Mouse (Mus musculus) skeletal muscle tissue, adult 2 months (tissue): ENCODE results near the gene Arhgap35.
A peak's percentile ranks its signal among the peaks of the same experiment; 100 is the strongest.
"Not testable (repeated sequence)": the region's sequence is repeated elsewhere in the genome, so short reads cannot be mapped to it uniquely, and the experiment has no call there.

Source experiments
- DNase-seq: peaks from one replicate; pipeline ENCODE4 v3.0.0-alpha.2; 2012; ENCODE audit warnings: low read depth, low spot score

Arhgap35 gene

GRCm38 (mm10) chr7:16614888-16615715, at the start of gene Arhgap35:
Gene Arhgap35, minus strand, starts transcription at chr7:16614993.
- peak; percentile 99 for DNase-seq

DNA sequence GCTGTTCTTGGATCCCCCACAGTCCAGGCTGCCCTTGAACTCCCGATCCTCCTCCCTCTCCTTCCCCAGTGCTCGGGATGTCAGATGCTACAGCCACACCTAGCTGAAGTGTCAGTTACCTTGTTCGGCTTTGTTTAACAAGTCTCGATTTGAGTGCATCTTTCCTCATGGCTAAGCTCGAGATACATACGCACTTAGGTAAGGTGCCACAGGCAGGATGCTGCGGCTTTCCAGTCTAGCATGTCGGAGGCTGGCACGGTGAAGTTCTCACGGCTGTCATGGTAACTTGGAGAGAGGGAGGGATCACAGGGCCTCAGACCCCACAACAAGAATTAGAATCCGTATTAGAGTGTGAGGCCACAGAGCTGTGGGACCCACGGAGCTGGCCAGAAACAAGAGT, 29.5 kb upstream of the Arhgap35 start:
- no peak for DNase-seq

DNA sequence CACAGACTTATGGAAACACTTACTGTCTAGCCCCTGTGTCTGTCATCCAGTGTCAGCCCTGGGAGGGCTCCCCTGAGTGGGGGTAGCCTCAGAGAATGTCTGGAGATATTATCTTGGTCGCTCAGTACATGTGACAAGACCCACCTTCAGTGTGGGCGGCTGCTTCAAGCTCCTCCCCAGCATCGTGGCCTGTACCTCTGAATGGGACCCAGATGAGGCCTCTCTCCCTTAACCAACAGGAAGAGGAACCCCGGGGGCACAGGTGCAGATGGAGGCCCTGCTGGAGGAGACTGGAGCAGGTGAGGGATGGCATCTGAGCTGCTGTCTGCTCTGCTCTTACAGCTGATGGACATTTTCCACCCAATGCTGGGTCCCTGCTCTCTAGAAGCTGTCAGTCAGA, 28.3 kb upstream of the Arhgap35 start:
- not testable (repeated sequence) for DNase-seq

DNA sequence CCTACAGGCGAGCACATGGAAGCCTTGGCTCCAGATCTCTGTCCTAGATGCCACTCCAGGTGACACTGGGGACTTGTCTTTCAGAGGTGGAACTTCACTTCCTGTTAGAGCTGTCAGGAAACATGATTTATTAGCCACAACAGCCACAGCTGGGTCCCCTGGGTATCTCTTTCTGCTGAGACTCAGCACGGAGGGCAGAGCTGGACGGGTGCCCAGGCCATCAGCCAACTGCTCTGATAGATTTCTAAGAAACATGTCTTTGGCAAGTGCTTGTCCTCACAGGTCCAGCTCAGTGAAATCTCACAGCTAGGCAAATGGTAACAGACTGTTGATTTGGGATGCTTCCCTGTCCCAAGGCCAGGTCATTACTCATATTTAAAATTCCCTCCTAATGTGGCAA, 24.2 kb upstream of the Arhgap35 start:
- peak; percentile 98 for DNase-seq

DNA sequence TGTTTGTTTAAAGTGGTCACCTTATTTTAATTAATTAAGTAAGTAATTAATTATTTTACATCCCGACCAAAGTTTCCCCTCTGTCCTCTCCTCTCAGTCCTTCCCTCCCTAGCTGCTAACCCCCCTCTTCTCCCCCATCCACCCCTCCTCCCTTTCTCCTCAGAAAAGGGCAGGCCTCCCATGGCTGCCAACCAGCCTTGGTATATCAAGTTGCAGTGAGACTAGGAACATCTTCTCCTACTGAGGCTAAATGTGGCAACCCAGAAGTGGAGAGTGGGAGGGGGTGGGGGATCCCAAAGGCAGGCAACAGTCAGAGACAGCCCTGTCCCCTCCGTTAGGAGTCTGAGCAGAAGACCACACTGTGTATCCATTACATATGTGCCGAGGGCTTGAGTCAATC, 20.3 kb upstream of the Arhgap35 start:
- peak; percentile 86 for DNase-seq

- not testable (repeated sequence) for DNase-seq
Observed at GRCm38 (mm10) chr7:16633913-16634312, 19.1 kb upstream of the Arhgap35 start.

DNA sequence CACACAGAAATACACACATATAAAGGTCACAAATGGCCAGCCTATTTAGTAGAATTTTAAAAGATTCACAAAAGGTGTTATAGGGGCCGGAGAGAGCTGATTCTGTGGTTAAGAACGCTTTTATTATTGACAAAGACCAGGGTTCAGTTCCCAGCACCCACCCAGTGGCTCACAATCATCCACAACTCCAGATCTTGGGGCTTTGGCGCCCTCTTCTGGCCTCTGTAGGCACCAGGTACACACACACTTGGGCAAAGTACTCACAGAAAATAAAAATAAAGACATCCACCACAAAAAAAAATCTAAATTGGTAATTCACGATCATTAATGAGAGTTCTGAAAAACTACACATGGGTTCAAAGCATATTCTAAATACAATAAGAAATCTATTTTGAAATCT, 17.1 kb upstream of the Arhgap35 start:
- no peak for DNase-seq

- DNase-seq: no peak
Observed at GRCm38 (mm10) chr7:16631025-16631424, 16.2 kb upstream of the Arhgap35 start.

GRCm38 (mm10) chr7:16629598-16630296, 15.0 kb upstream of the Arhgap35 start:
- DNase-seq: no peak

DNA sequence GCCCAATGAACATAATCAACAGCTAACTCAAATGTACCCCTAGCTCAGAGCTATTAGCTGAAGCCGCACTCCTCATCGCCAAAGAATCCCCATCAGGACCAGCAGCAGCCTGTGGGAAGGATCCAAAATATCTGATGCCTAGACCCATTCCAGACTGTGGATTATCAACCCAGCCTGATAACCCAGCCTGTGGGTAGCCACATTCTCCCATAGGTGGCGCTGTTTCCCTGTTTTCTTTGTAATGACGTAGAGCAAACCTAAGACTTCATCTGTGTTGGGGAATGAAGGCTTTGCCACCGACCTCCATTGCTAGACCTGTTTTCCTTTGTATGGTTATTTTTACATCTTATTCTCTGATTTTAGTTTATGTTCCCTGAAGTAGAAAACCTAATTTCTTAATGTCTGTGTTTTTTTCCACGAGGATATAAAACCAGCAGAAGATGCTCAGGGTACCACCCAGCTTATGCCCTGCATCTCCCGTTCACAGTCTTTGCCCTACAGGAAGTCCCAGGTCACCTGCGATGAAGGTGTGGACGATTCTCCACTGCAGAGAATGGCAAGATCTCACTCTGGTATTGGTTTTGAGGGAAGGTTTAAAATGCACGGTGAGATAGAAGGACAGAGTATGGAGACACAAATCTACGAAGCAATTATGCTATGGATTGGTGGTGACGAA, 13.4 kb upstream of the Arhgap35 start:
- peak; percentile 62 for DNase-seq

GRCm38 (mm10) chr7:16623687-16624086, 8.9 kb upstream of the Arhgap35 start:
- DNase-seq: no peak

- no peak for DNase-seq
Observed at GRCm38 (mm10) chr7:16623131-16623530, 8.3 kb upstream of the Arhgap35 start.

- DNase-seq: no peak
Observed at GRCm38 (mm10) chr7:16621066-16621622, 6.4 kb upstream of the Arhgap35 start.

DNA sequence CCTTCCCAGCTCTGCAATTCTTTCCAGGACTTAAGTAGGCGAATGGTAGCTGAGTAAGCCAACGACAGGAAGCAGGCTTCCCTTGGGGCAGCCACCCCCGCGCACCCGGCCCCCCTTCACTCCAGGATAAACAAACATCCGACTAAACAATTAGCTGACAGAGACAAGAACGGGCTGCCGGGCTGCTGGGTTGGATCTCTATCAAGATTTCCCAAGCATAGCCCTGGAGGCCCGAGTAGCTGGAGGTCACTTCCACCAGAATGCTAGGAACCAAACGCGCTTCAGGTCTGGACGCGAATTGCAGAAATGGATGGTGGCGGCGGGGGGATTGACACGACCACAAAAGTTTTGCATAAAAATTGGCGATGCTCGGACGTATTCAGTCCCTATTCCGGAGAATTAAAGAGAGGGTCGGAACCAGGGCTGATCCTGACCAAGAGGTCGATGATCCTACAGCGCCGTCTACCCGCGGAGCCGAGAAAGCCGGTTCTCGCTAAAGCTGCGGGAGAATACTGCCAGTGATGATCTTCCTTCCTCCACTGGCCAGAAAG, 3.9 kb upstream of the Arhgap35 start:
- DNase-seq: peak; percentile 55

GRCm38 (mm10) chr7:16617045-16617444, 2.3 kb upstream of the Arhgap35 start:
- DNase-seq: no peak

DNA sequence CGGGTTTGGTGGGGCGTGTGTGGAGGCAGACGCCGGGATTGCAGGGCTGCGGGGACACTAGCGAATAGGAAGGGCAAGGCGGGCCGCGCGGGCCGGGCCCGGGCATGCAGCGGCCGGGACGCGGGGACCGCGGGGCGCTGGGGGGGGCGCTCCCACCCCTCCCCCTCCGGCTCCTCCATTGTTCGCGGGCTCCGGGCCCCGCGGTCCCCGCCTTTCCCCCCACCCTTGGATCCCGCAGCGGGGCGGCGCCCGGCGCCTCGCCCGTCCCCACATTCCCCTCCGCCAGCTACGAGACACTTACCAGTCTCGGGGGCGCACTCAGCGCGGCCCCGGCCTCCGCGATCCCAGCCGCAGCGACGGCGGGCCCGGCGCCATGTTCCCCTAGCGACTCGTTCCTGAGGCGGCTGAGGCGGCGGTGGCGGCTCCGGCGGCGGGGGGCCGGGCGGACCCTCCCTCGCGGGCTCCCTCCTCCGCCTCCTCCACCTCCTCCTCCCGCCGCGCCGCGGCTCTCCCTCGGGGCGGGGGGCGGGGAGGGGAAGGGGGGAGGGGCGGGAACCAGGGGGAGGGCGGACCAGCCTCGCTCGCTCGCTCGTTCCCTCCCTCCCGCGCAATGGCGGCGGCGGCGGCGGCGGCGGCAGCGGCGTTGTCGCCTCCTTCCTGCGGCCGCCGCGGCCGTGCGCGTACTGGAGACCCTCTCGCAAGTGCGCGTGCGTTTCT, 464 bp downstream of the Arhgap35 start:
- peak; percentile 27 for DNase-seq

DNA sequence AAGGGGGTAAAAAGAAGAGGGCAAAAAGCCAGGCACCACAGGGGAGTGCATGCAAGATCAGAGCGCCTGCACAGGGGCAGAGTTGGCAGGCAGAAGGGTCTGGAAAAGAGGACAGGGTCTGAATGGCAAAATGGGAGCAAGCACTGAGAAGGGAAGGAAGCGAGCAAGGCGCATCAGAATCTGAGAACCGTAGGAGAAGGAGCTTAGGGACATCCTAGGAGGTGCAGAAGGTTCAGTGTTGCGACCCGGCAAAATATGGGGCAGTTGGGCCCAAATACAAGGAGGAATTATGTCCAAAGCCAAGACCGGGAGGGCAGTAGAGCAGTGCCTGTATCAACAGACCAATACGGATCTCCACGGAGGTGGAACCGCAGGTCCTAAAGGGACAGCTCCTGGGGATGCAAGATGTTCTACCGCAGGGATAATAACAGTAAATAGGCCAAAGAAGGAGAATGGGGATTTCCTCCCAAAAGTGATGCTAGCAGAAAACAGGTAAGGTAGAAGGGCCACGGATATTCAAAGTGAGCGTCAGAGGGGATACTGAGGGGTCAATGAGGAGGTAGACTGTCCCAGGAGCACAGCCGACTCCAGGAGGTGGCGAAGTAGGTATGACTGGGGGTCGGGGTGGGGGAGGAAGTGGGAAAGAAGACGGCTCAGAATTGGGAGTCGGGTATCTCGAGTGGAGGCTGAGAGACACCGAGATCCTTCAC, 1.2 kb downstream of the Arhgap35 start:
- DNase-seq: no peak

DNA sequence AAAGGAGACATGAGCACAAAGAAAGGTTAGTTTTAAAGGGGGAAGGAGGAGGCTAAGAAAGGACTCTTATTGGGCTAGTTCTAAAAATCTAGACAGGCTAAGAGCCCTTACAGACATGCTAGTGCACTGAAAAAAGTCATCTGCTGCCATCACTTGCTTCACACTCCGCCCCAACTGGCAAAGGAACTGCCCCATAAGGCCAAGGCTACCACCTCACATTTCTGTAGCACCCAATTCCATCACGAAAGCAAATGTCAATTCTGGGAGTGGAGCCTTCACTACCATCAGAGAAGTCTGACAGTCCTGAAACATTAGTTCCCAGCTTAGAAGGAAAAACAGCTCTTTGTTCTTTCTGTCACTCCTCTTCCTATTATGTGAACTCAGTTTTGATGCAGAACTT, 4.4 kb downstream of the Arhgap35 start:
- no peak for DNase-seq

DNA sequence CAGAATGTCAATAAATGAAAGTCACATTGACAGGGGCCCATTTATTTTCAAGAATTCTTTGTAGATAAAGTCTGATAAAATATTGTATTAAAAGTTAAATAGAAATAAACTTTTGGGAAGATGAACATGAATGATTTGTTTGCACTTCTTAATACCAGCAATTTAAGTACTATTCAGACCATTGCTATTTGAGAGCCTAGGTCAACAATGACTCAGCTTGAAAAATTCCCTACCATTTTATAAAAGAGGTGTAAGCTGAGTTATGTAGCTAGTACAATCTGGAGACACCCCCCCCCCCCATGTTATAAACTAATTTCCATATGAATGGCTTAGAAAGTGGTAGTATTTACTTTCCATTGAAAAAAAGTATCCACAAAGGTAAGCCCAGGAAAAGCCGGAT, 5.8 kb downstream of the Arhgap35 start:
- DNase-seq: no peak

DNA sequence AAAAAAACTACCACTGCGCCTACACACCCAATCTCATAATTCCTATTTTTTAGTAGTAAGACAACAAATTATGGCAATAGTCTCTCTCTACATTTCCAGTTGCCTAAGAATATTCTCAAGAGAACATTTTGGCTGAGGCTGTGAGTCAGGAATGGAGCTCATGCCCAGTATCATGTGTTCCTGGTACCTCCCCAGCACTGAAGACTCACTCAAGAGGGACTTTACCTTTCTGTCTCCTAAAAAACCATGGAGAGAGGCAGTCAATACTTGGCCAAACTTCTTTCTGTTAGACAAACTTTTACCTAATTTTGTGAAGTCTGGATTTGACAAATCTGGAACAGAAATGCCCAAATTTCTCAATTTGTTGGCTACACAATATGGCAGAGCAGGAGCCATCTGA, 6.7 kb downstream of the Arhgap35 start:
- peak; percentile 48 for DNase-seq
